Mouse (Mus musculus) ES-E14 (cell line): Measurements from ENCODE around the gene Ccnd3. TPM values are rescaled to one million over a fixed set of nuclear protein-coding genes. Genes with fewer than 3 reads are reported as not detected.

Experiments
- DNase-seq: peaks from one replicate; pipeline ENCODE4 v3.0.0-alpha.2; 2013; ENCODE audit warnings: low read depth, low spot score
- H3K27ac ChIP-seq: 2 replicates; pipeline ENCODE4 v1.5.1; 2012; ENCODE audit warnings: low read depth, mild to moderate bottlenecking, low read length, moderate library complexity, mixed read lengths; ENCODE audit not compliant: poor library complexity, insufficient read depth, severe bottlenecking
- H3K36me3 ChIP-seq: 2 replicates; pipeline ENCODE4 v1.6.1; 2012; ENCODE audit warnings: mild to moderate bottlenecking, low read length, moderate library complexity, mixed read lengths; ENCODE audit not compliant: control insufficient read depth, poor library complexity, insufficient read depth, severe bottlenecking
- H3K4me1 ChIP-seq, 2 experiments: fragments of 150-350 bp in 1 of 2; sonication (generic) in 1 of 2; 2 replicates each; pipeline ENCODE4 v1.6.1; 2012; ENCODE audit warnings: low read length in 2 of 2, mild to moderate bottlenecking in 1 of 2, mixed read lengths in 1 of 2; ENCODE audit not compliant: control insufficient read depth in 2 of 2, insufficient read depth in 2 of 2, poor library complexity in 1 of 2
- H3K4me3 ChIP-seq, 2 experiments: fragments of 150-350 bp in 1 of 2; sonication (generic) in 1 of 2; 2 replicates each; pipeline ENCODE4 v1.5.1; 2012; ENCODE audit warnings: low read length in 2 of 2, low read depth in 1 of 2, mild to moderate bottlenecking in 1 of 2, mixed read lengths in 1 of 2; ENCODE audit not compliant: insufficient read depth in 1 of 2, poor library complexity in 1 of 2, severe bottlenecking in 1 of 2
- H3K9ac ChIP-seq: 2 replicates; pipeline ENCODE4 v1.6.1; 2012; ENCODE audit warnings: low read depth, mild to moderate bottlenecking, low read length, mixed read lengths; ENCODE audit not compliant: poor library complexity, insufficient read depth, severe bottlenecking
- H3K9me3 ChIP-seq: fragments of 150-350 bp; sonication (generic); 2 replicates; pipeline ENCODE4 v1.6.1; 2012; ENCODE audit warnings: low read depth, mild to moderate bottlenecking, low read length; ENCODE audit not compliant: control insufficient read depth, insufficient read depth
- CHD2 ChIP-seq: IDR thresholded peaks from 2 replicates; pipeline ENCODE4 v1.6.1; 2014; ENCODE audit warnings: mild to moderate bottlenecking, low read depth, low read length, inconsistent platforms
- HCFC1 ChIP-seq: IDR thresholded peaks from 2 replicates; pipeline ENCODE4 v1.6.1; 2012; ENCODE audit warnings: low read length, inconsistent platforms, borderline replicate concordance; ENCODE audit not compliant: insufficient read depth
- MAFK ChIP-seq: IDR thresholded peaks from 2 replicates; pipeline ENCODE4 v1.6.1; 2014; ENCODE audit warnings: mild to moderate bottlenecking, low read depth, low read length, inconsistent platforms; ENCODE audit not compliant: insufficient read depth
- ZC3H11A ChIP-seq: IDR thresholded peaks from 2 replicates; pipeline ENCODE4 v1.6.1; 2012; ENCODE audit warnings: low read depth, mild to moderate bottlenecking, inconsistent platforms, low read length, borderline replicate concordance
- ZNF384 ChIP-seq: IDR thresholded peaks from 2 replicates; pipeline ENCODE4 v1.6.1; 2012; ENCODE audit warnings: low read depth, low read length, inconsistent platforms
- in situ Hi-C, 2 experiments: fragments of 600-800 bp; cut with MboI; formaldehyde crosslinking; loops; one replicate each; pipeline ENCODE4 v1.15.1; 2025; ENCODE audit warnings: low sequenced_read_pairs in 2 of 2, inconsistent platforms in 1 of 2; ENCODE audit not compliant: unreplicated experiment in 2 of 2
- total RNA-seq: library from RNA; depleted of rRNA; stranded (reverse); fragments of 300-350 nt; gene quantifications from 2 replicates; pipeline ENCODE4 v1.2.3, GENCODE M21; 2012

Gene Ccnd3
- total RNA-seq, 1 experiment = 131 TPM

- Histone ChIP-seq H3K9me3 (no peaks in the 10 kb centered on the region), H3K9ac (no peak overlapping the region), H3K4me1 (peaks cover 0 to 20% of the 10 kb centered on the region in 2 experiments; a peak in 2 of 4 replicates), H3K4me3 (no peak overlapping the region), H3K27ac (no peak overlapping the region), H3K36me3 (peaks cover 2% of the 10 kb centered on the region; the same call in 1 of the 2 replicates)
- in situ Hi-C loops = no loop called here
- no peak for DNase-seq
- TF ChIP-seq HCFC1 (no peak), MAFK (no peak), ZC3H11A (no peak), ZNF384 (no peak), CHD2 (no peak)
Observed at GRCm38 (mm10) chr17:47462209-47462608, 42.6 kb upstream of the Ccnd3 start.

DNA sequence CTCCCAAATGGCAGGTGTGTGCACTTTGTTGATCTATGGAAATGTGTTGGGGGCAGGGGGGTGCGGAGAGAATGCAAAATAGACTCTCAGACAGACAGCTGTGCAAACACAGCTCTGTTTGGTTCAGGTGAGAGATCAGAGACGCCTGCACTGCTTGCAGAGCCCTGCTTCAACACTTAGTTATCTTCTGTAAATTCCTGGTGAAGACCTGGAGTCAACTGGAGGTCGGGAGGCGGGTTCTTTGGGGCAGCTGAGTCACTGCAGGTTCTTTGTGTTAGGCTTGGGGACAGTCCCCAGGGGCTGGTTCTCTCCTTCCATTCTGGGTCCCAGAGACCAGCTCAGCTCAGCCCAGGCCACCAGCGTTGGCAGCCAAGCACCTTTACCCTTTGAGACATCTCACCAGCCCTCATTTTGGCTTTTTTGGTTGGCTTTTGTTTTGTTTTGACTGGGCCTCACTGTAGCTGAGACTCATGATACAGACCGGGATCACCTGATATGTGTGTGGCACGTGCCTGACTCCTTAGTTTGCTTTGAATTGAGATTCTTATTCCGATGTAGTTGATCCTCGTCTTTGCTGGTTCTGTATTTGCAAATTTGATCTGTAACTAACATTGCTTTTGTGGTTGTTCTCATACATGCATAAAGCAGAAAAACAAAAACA, 42.0 kb upstream of the Ccnd3 start:
- TF ChIP-seq MAFK = peak; percentile 23; the same call in 1 of the 2 replicates
- TF ChIP-seq HCFC1 = no peak
- Histone ChIP-seq H3K9me3 (no peaks in the 10 kb centered on the region), H3K36me3 (peaks cover 2% of the 10 kb centered on the region; the same call in 1 of the 2 replicates), H3K27ac (no peak overlapping the region), H3K4me1 (peaks cover 0 to 24% of the 10 kb centered on the region in 2 experiments; a peak in 2 of 4 replicates), H3K9ac (no peak overlapping the region), H3K4me3 (no peak overlapping the region)
- in situ Hi-C loops = no loop called here
- DNase-seq = no peak

DNA sequence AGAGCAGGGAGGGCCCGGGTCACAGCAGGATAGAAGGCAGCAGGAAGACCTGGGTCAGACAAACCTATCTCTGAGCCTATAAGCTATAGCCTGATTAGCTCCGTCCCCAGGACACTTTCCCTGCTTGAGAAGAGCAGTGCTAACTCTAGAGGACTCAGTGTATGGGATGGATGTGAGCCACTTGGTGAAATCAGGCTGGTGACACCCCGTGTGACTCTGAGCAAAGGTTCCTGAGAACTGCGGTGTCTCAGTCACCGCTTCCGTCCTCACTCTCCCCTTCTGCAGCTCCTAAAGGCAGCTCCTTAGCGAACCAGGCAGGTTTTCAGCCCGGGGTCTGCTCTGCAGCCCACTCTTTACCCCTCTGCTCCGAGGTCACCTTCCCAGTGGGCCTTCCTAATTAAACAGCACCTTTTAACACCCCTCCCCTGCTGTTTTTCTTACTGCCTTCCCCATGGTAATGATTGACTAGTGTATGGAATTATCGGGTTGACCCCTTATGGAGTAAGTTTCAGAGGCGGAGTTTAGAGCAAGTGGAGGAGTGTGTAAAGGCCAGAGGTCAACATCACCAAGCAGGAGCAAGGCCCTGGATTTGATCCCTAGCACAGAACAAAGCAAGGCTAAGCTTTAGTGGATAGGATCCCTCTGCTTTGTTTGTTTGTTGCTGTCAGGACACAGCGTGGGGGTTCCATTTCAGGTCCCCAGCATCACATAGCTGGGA, 40.4 kb upstream of the Ccnd3 start:
- Histone ChIP-seq H3K9me3 (no peaks in the 10 kb centered on the region), H3K4me3 (no peak overlapping the region), H3K9ac (no peak overlapping the region), H3K4me1 (peaks cover 0 to 35% of the 10 kb centered on the region in 2 experiments; a peak in 3 of 4 replicates), H3K36me3 (peaks cover 2% of the 10 kb centered on the region; the same call in 1 of the 2 replicates), H3K27ac (no peak overlapping the region)
- TF ChIP-seq ZC3H11A = no peak
- no peak for TF ChIP-seq MAFK
- in situ Hi-C loops = no loop called here
- DNase-seq = no peak

DNA sequence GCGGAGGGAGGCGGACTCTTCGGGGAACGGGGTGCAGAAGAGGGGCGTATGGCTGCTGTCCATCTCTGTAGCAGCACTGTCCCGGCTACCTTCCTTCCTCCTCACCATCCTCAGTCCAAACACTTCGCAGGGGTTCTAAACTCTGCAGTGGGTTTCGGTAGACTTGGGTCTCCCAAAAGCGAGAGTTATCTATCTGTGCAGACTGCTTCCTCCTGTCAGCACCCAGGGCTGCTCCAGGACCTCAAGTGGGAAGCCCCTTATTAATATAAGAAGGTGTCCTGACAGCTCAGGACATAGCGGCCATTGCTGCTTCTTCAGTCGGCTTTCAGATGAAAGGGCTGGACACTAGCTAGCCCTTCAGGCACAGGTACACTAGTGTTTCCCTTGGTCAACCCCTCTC, 39.8 kb upstream of the Ccnd3 start:
- no peak for DNase-seq
- Histone ChIP-seq H3K4me1 (peaks cover 0 to 35% of the 10 kb centered on the region in 2 experiments; a peak in 3 of 4 replicates), H3K9me3 (no peaks in the 10 kb centered on the region), H3K9ac (no peak overlapping the region), H3K27ac (no peak overlapping the region), H3K4me3 (no peak overlapping the region), H3K36me3 (peaks cover 3% of the 10 kb centered on the region; the same call in 1 of the 2 replicates)
- in situ Hi-C loops = no loop called here
- TF ChIP-seq ZC3H11A (no peak), ZNF384 (no peak), HCFC1 (no peak), MAFK (no peak), CHD2 (no peak)
